Mouse (Mus musculus): ENCODE measurements at regions not wholly inside any gene's neighbourhood (a gene's known extent, or its start where the extent isn't known, plus 50 kb on each side); places are given as distances from the start of the nearest gene placed in this dataset.

DNA sequence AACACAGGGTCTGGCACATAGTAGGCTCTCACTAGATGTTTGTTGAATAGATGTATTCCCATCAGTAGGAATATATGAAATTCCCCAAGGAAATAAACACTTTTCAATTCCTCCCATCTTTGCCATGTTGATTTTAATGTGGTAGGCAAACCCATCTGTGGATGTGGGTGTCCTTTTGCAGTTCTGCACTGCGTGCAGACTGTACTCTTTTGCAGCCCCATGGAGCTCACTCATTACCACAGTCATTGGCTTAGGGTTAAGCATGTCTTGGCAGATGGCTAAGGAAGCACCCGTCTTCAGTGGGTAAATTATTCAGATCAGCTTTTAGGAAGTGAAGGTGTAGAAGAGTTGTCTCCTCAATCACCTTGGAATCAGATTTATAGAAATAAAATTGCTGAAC is 54.8 kb upstream of the Satb2 start:
- no peak for TF ChIP-seq CTCF (IDR thresholded peaks at IDR 0.05; ENCODE audit: low read depth)
- TF ChIP-seq EP300 (IDR thresholded peaks at IDR 0.05; ENCODE audit: low read depth) = no peak
